Comparison of ENCODE assay signal across 19 mouse cellular contexts in the genomic region with DNA sequence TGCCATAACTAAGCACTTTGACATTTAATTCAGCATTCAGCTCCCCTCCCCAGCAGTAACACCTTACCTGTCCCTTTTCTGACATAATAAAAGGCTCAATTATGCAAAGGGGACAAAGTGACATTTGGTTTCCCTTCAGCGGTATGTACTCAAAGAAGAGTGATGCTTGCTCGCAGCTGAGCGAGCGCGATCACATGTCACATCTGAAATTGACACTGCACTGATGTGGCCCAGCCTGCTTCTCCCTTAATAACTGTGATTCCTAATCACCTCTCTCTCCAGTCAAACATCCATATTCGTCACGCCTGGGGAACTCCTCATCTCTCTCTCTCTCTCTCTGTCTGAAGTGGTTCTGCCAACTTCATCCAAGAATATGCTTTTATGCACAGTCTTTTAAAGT.
"Had no signal": no experiment of that assay in that cellular context is flagged by ENCODE, and none has a peak within 500 bp of the region (broad histone marks: within the 10 kb centered on the region; RNA-seq: fewer than 3 reads in every experiment).

No protein-coding gene starts in this region.

- DNase-seq: kidney, adult 8-10 months; kidney, postnatal 10 days; kidney, postnatal 36 days; layer of hippocampus, postnatal 36 days; liver, embryonic 13.5 days; lung, adult 2 months; lung, postnatal 14 days; lung, postnatal 4 days; right cerebral cortex, adult 18-20 months; right cerebral cortex, postnatal 14 days; right cerebral cortex, postnatal 4 days; thymus, adult 2 months; thymus, postnatal 14 days; thymus, postnatal 4 days had no signal

- H3K4me2 ChIP-seq: kidney, embryonic 15.5 days; liver, embryonic 13.5 days; neural tube, embryonic 12.5 days; neural tube, embryonic 15.5 days had no signal

- H3K36me3 ChIP-seq: kidney, embryonic 15.5 days; liver, embryonic 13.5 days; neural tube, embryonic 12.5 days; neural tube, embryonic 15.5 days had no signal

- H3K9me3 ChIP-seq: kidney, embryonic 15.5 days; liver, embryonic 13.5 days; neural tube, embryonic 12.5 days; neural tube, embryonic 15.5 days had no signal

- H3K4me3 ChIP-seq: kidney, embryonic 15.5 days; left cerebral cortex, adult 2 months; liver, embryonic 13.5 days; neural tube, embryonic 12.5 days; neural tube, embryonic 15.5 days had no signal

- H3K27me3 ChIP-seq: kidney, embryonic 15.5 days; liver, embryonic 13.5 days; neural tube, embryonic 12.5 days; neural tube, embryonic 15.5 days had no signal

- H3K9ac ChIP-seq: kidney, embryonic 15.5 days; liver, embryonic 13.5 days; neural tube, embryonic 12.5 days; neural tube, embryonic 15.5 days had no signal

- H3K4me1 ChIP-seq: liver, embryonic 13.5 days had no signal

- H3K27ac ChIP-seq: kidney, embryonic 15.5 days; left cerebral cortex, adult 2 months; liver, embryonic 13.5 days; neural tube, embryonic 12.5 days; neural tube, embryonic 15.5 days; stomach, postnatal 0 days had no signal
